Mouse (Mus musculus) stomach, embryonic 14.5 days (tissue): Measurements from ENCODE around the gene Chrnb2. TPM values are rescaled to one million over a fixed set of nuclear protein-coding genes. Genes with fewer than 3 reads are reported as not detected.
A peak's percentile ranks its signal among the peaks of the same experiment; 100 is the strongest.
"Not testable (repeated sequence)": the region's sequence is repeated elsewhere in the genome, so short reads cannot be mapped to it uniquely, and the experiment has no call there.

Source experiments
- ATAC-seq: fragments of 200-750 bp; cut with Nextera tagmentation; 2 replicates; pipeline ENCODE4 v1.8.0; 2017; ENCODE audit warnings: low read depth, moderate TSS enrichment; ENCODE audit not compliant: insufficient number of reproducible peaks, insufficient read depth, low FRiP score
- H3K27ac ChIP-seq: fragments of 300-500 bp; sonication (generic); 2 replicates; pipeline ENCODE4 v1.5.1; 2014; ENCODE audit warnings: mild to moderate bottlenecking, low read length, moderate library complexity, mixed read lengths
- H3K27me3 ChIP-seq: fragments of 300-500 bp; sonication (generic); 2 replicates; pipeline ENCODE4 v1.6.1; 2014; ENCODE audit warnings: low read length, control low read depth, mixed read lengths; ENCODE audit not compliant: control insufficient read depth, insufficient read depth
- H3K36me3 ChIP-seq: fragments of 300-500 bp; sonication (generic); 2 replicates; pipeline ENCODE4 v1.6.1; 2014; ENCODE audit warnings: mild to moderate bottlenecking, control low read depth, low read length, moderate library complexity, mixed read lengths; ENCODE audit not compliant: control insufficient read depth, insufficient read depth
- H3K4me1 ChIP-seq: fragments of 300-500 bp; sonication (generic); 2 replicates; pipeline ENCODE4 v1.6.1; 2014; ENCODE audit warnings: low read length, control low read depth, mixed read lengths; ENCODE audit not compliant: control insufficient read depth, insufficient read depth
- H3K4me2 ChIP-seq: fragments of 300-500 bp; sonication (generic); replicated peaks from 2 replicates; pipeline ENCODE4 v1.6.1; 2014; ENCODE audit warnings: low read depth, low read length, control low read depth
- H3K4me3 ChIP-seq: fragments of 300-500 bp; sonication (generic); 2 replicates; pipeline ENCODE4 v1.5.1; 2014; ENCODE audit warnings: low read depth, low read length, control low read depth
- H3K9ac ChIP-seq: fragments of 300-500 bp; sonication (generic); replicated peaks from 2 replicates; pipeline ENCODE4 v1.6.1; 2014; ENCODE audit warnings: low read depth, mild to moderate bottlenecking, control low read depth, low read length, moderate library complexity, mixed read lengths
- H3K9me3 ChIP-seq: fragments of 300-500 bp; sonication (generic); 2 replicates; pipeline ENCODE4 v1.6.1; 2016; ENCODE audit warnings: low read depth, low read length, control low read depth; ENCODE audit not compliant: control insufficient read depth
- WGBS: fragments of 180-500 bp; shearing (Covaris S2); extraction: QIAGEN DNeasy Blood & Tissue Kit; methylation state at CpG from one replicate; pipeline ENCODE4 v1.1.7; 2014; 5-methylcytosine and 5-hydroxymethylcytosine counted together
- polyA plus RNA-seq: library from polyadenylated mRNA; unstranded; fragments of >200 nt; fragmentation: Nextera tagmentation; extraction: Ambion mirVana; gene quantifications from 2 replicates; pipeline ENCODE4 v1.2.1, GENCODE M21; 2014

Chrnb2 gene
- polyA plus RNA-seq, 1 experiment from 2014 or later, result 2.5 TPM

- H3K4me1 ChIP-seq, result no peaks in the 10 kb centered on the region
- no peak for ATAC-seq
- H3K36me3 ChIP-seq, result no peaks in the 10 kb centered on the region
- H3K4me2 ChIP-seq, result no peak overlapping the region
- 81% methylated on average over 15 of the region's 15 CpGs for WGBS
- no peaks in the 10 kb centered on the region for H3K9me3 ChIP-seq
- H3K27me3 ChIP-seq, result no peaks in the 10 kb centered on the region
- H3K4me3 ChIP-seq, result no peak overlapping the region
- H3K27ac ChIP-seq, result no peak overlapping the region
- H3K9ac ChIP-seq, result no peak overlapping the region
These were observed 38.4 kb upstream of the Chrnb2 start for GRCm38 (mm10) chr3:89802876-89803275.

GRCm38 (mm10) chr3:89801507-89801847 is 37.0 kb upstream of the Chrnb2 start:
- H3K27me3 ChIP-seq, result no peaks in the 10 kb centered on the region
- H3K4me2 ChIP-seq, result no peak overlapping the region
- ATAC-seq, result no peak
- no peak overlapping the region for H3K27ac ChIP-seq
- H3K9me3 ChIP-seq, result no peaks in the 10 kb centered on the region
- 15% methylated on average over 3 of the region's 3 CpGs for WGBS
- H3K36me3 ChIP-seq, result no peaks in the 10 kb centered on the region
- no peak overlapping the region for H3K9ac ChIP-seq
- no peaks in the 10 kb centered on the region for H3K4me1 ChIP-seq
- no peak overlapping the region for H3K4me3 ChIP-seq

- no peak overlapping the region for H3K4me2 ChIP-seq
- H3K9me3 ChIP-seq, result no peaks in the 10 kb centered on the region
- no peaks in the 10 kb centered on the region for H3K27me3 ChIP-seq
- H3K4me3 ChIP-seq, result no peak overlapping the region
- WGBS, result 53% methylated on average over 5 of the region's 5 CpGs
- H3K27ac ChIP-seq, result no peak overlapping the region
- no peaks in the 10 kb centered on the region for H3K4me1 ChIP-seq
- no peak for ATAC-seq
- H3K9ac ChIP-seq, result no peak overlapping the region
- H3K36me3 ChIP-seq, result no peaks in the 10 kb centered on the region
These were observed 36.5 kb upstream of the Chrnb2 start for GRCm38 (mm10) chr3:89800774-89801506.

GRCm38 (mm10) chr3:89800078-89800477 is 35.6 kb upstream of the Chrnb2 start:
- WGBS, result 53% methylated on average over 3 of the region's 3 CpGs
- H3K9me3 ChIP-seq, H3K4me3 ChIP-seq, ATAC-seq, H3K9ac ChIP-seq, H3K27ac ChIP-seq, H3K27me3 ChIP-seq, H3K36me3 ChIP-seq, H3K4me1 ChIP-seq, H3K4me2 ChIP-seq: not testable (repeated sequence)

GRCm38 (mm10) chr3:89799476-89799875 is 35.0 kb upstream of the Chrnb2 start:
- H3K27me3 ChIP-seq, result no peaks in the 10 kb centered on the region
- no peak overlapping the region for H3K4me3 ChIP-seq
- ATAC-seq, result no peak
- no peak overlapping the region for H3K27ac ChIP-seq
- peak overlapping the region; percentile 33 for H3K4me2 ChIP-seq
- no peaks in the 10 kb centered on the region for H3K4me1 ChIP-seq
- no peaks in the 10 kb centered on the region for H3K9me3 ChIP-seq
- no peaks in the 10 kb centered on the region for H3K36me3 ChIP-seq
- H3K9ac ChIP-seq, result no peak overlapping the region
- 5% methylated on average over 13 of the region's 13 CpGs for WGBS

- WGBS, result 88% methylated on average over 3 of the region's 3 CpGs
- no peaks in the 10 kb centered on the region for H3K9me3 ChIP-seq
- no peak overlapping the region for H3K4me2 ChIP-seq
- no peaks in the 10 kb centered on the region for H3K4me1 ChIP-seq
- no peak overlapping the region for H3K4me3 ChIP-seq
- H3K27ac ChIP-seq, result no peak overlapping the region
- no peaks in the 10 kb centered on the region for H3K36me3 ChIP-seq
- H3K27me3 ChIP-seq, result no peaks in the 10 kb centered on the region
- no peak for ATAC-seq
- no peak overlapping the region for H3K9ac ChIP-seq
These were observed 34.1 kb upstream of the Chrnb2 start for GRCm38 (mm10) chr3:89798518-89798917.

GRCm38 (mm10) chr3:89796358-89796757 is 31.9 kb upstream of the Chrnb2 start:
- 56% methylated on average over 4 of the region's 4 CpGs for WGBS
- H3K27me3 ChIP-seq, result no peaks in the 10 kb centered on the region
- H3K4me3 ChIP-seq, result no peak overlapping the region
- H3K9me3 ChIP-seq, result no peaks in the 10 kb centered on the region
- ATAC-seq, result no peak
- H3K9ac ChIP-seq, result no peak overlapping the region
- H3K4me2 ChIP-seq, result no peak overlapping the region
- H3K36me3 ChIP-seq, result no peaks in the 10 kb centered on the region
- H3K27ac ChIP-seq, result no peak overlapping the region
- no peaks in the 10 kb centered on the region for H3K4me1 ChIP-seq

GRCm38 (mm10) chr3:89795746-89796145 is 31.3 kb upstream of the Chrnb2 start:
- Histone ChIP-seq H3K36me3 (no peaks in the 10 kb centered on the region), H3K4me2 (no peak overlapping the region), H3K4me1 (no peaks in the 10 kb centered on the region), H3K9ac (no peak overlapping the region), H3K27me3 (no peaks in the 10 kb centered on the region), H3K9me3 (no peaks in the 10 kb centered on the region), H3K27ac (no peak overlapping the region), H3K4me3 (no peak overlapping the region)
- 72% methylated on average over 5 of the region's 5 CpGs for WGBS
- no peak for ATAC-seq

GRCm38 (mm10) chr3:89794616-89795015 is 30.2 kb upstream of the Chrnb2 start:
- Histone ChIP-seq H3K36me3 (no peaks in the 10 kb centered on the region), H3K4me1 (no peaks in the 10 kb centered on the region)

More at GRCm38 (mm10) chr3:89794616-89795015, 30.2 kb upstream of the Chrnb2 start:
- no peak for ATAC-seq
- Histone ChIP-seq H3K27ac (no peak overlapping the region), H3K4me2 (no peak overlapping the region), H3K4me3 (no peak overlapping the region), H3K27me3 (no peaks in the 10 kb centered on the region), H3K9me3 (no peaks in the 10 kb centered on the region), H3K9ac (no peak overlapping the region)
- WGBS, result 67% methylated on average over 2 of the region's 2 CpGs
